Mouse (Mus musculus) gastrocnemius, postnatal 4 days (tissue): ENCODE data around the gene Pitpnm1. TPM values are rescaled to one million over a fixed set of nuclear protein-coding genes. Genes with fewer than 3 reads are reported as not detected.

Source experiments
- DNase-seq, 2 experiments: peaks; one replicate each; pipeline ENCODE4 v3.0.0; 2021 to 2022; ENCODE audit warnings: low spot score in 2 of 2, mixed read lengths in 2 of 2
- total RNA-seq, 2 experiments: library from RNA; stranded (reverse); gene quantifications; 2 replicates each; pipeline ENCODE4 v1.2.3; 2021

The Pitpnm1 gene
- total RNA-seq, 2 experiments from 2014 or later = 6.1 to 7.3 TPM

GRCm38 (mm10) chr19:4136463-4136862 is 36.7 kb downstream of the Pitpnm1 start:
- DNase-seq = no peak

GRCm38 (mm10) chr19:4137913-4138312 is 38.1 kb downstream of the Pitpnm1 start:
- no peak for DNase-seq

GRCm38 (mm10) chr19:4139446-4139845 is 39.6 kb downstream of the Pitpnm1 start, which contains the start of gene Gpr152:
Gene Gpr152 (plus strand): TSS chr19:4139787.
- DNase-seq = peak in 1 of 2 experiments; percentile 7

- no peak for DNase-seq
Measured at GRCm38 (mm10) chr19:4140147-4140546, 40.3 kb downstream of the Pitpnm1 start.

- peak in 1 of 2 experiments; percentile 12 for DNase-seq
Measured at GRCm38 (mm10) chr19:4142416-4143173, 42.8 kb downstream of the Pitpnm1 start.

GRCm38 (mm10) chr19:4143759-4144268 is 44.0 kb downstream of the Pitpnm1 start, which contains the start of gene Cabp4:
Gene Cabp4 (minus strand): TSS chr19:4144033.
- DNase-seq = peak in 1 of 2 experiments; percentile 9

GRCm38 (mm10) chr19:4144550-4145498 is 45.0 kb downstream of the Pitpnm1 start:
- peak in 1 of 2 experiments; percentile 7 for DNase-seq

GRCm38 (mm10) chr19:4145936-4146335 is 46.1 kb downstream of the Pitpnm1 start:
- no peak for DNase-seq

- DNase-seq = no peak
Measured at GRCm38 (mm10) chr19:4146366-4147021, 46.7 kb downstream of the Pitpnm1 start.

- DNase-seq = no peak
Measured at GRCm38 (mm10) chr19:4147022-4147405, 47.2 kb downstream of the Pitpnm1 start.

- no peak for DNase-seq
Measured at GRCm38 (mm10) chr19:4147782-4148490, 48.1 kb downstream of the Pitpnm1 start.

- peak; percentile 97 to 99 for DNase-seq
Measured at GRCm38 (mm10) chr19:4148491-4148806, 48.7 kb downstream of the Pitpnm1 start, which contains the start of gene Coro1b. Gene Coro1b (plus strand): TSS chr19:4148619.

GRCm38 (mm10) chr19:4148819-4149218 is 49.0 kb downstream of the Pitpnm1 start:
- no peak for DNase-seq

GRCm38 (mm10) chr19:4149283-4149682 is 49.5 kb downstream of the Pitpnm1 start:
- DNase-seq = no peak

GRCm38 (mm10) chr19:4149764-4150461 is 50.1 kb downstream of the Pitpnm1 start:
- DNase-seq = no peak

- DNase-seq = no peak
Measured at GRCm38 (mm10) chr19:4150567-4151487, 51.0 kb downstream of the Pitpnm1 start.

- no peak for DNase-seq
Measured at GRCm38 (mm10) chr19:4151488-4151860, 51.7 kb downstream of the Pitpnm1 start.

GRCm38 (mm10) chr19:4151898-4152297 is 52.1 kb downstream of the Pitpnm1 start:
- no peak for DNase-seq
